In the genomic region with DNA sequence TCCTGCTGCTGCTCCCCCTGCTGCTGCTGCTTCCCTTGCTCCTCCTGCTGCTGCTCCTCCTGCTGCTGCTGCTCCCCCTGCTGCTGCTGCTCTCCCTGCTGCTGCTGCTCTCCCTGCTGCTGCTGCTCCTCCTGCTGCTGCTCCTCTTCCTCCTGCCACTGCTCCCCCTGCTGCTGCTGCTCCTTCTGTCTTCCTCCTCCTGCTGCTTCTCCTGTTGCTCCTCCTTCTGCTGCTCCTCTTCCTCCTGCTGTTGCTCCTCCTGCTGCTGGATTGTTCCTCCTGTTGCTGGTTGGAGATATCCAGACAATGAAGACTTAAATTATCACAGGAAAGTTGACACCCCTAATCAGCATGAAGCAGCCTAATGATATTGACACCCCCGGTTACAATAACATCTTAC, we compare ENCODE assay signal across 17 mouse cellular contexts.
DNase-seq lines count a peak whose midpoint lies in the region; ATAC-seq lines count a peak whose summit lies in the region.
"Had no signal": no experiment of that assay in that cellular context is flagged by ENCODE, and none has a peak within 500 bp of the region (broad histone marks: within the 10 kb centered on the region; RNA-seq: fewer than 3 reads in every experiment).

No protein-coding gene starts in this region.

- ATAC-seq in heart, embryonic 12.5 days (ENCODE audit: insufficient number of reproducible peaks, low FRiP score) = no peak
- ATAC-seq in megakaryocyte, adult 5-6 weeks (ENCODE audit: poor library complexity, severe bottlenecking) = no peak
- no peak for ATAC-seq in liver, embryonic 11.5 days (replicated peaks; ENCODE audit: low FRiP score)

- no peaks in the 10 kb centered on the region for H3K27me3 ChIP-seq in heart, embryonic 12.5 days (replicated peaks)
- H3K27me3 ChIP-seq in megakaryocyte, embryonic 14.5 days (replicated peaks) = no peaks in the 10 kb centered on the region
- no peaks in the 10 kb centered on the region for H3K27me3 ChIP-seq in liver, embryonic 11.5 days (replicated peaks; ENCODE audit: control insufficient read depth, insufficient read depth, low read length)
- H3K27me3 ChIP-seq: lung, embryonic 15.5 days; stomach, embryonic 15.5 days had no signal

- H3K4me2 ChIP-seq in heart, embryonic 12.5 days = no peak overlapping the region
- no peak overlapping the region for H3K4me2 ChIP-seq in liver, embryonic 11.5 days
- H3K4me2 ChIP-seq: lung, embryonic 15.5 days; stomach, embryonic 15.5 days had no signal

- H3K36me3 ChIP-seq in heart, embryonic 12.5 days = no peaks in the 10 kb centered on the region
- peaks cover 8% of the 10 kb centered on the region for H3K36me3 ChIP-seq in megakaryocyte, embryonic 14.5 days (replicated peaks; ENCODE audit: low read length)
- H3K36me3 ChIP-seq in liver, embryonic 11.5 days (ENCODE audit: control insufficient read depth, insufficient read depth, low read length) = no peaks in the 10 kb centered on the region
- H3K36me3 ChIP-seq: lung, embryonic 15.5 days; stomach, embryonic 15.5 days had no signal

- no peak for DNase-seq in heart, adult 9 months (ENCODE audit: low spot score in 2 of 2)
- DNase-seq in liver, embryonic 11.5 days (ENCODE audit: low spot score) = peak; percentile 31
- DNase-seq in cerebellum, adult 9-10 months = no peak
- no peak for DNase-seq in kidney, adult 11 months
- DNase-seq: cerebellum, postnatal 14 days; gastrocnemius, postnatal 10 days; heart, adult 2 months; heart, postnatal 36 days; kidney, adult 9 months; kidney, postnatal 25 days; thymus, adult 18-20 months; thymus, postnatal 4 days had no signal

- no peak overlapping the region for H3K4me3 ChIP-seq in heart, embryonic 12.5 days
- peak overlapping the region; percentile 86 for H3K4me3 ChIP-seq in megakaryocyte, embryonic 14.5 days (replicated peaks)
- no peak overlapping the region for H3K4me3 ChIP-seq in liver, embryonic 11.5 days (ENCODE audit: low read depth, low read length)
- H3K4me3 ChIP-seq: heart, adult 2 months; lung, embryonic 15.5 days; stomach, embryonic 15.5 days had no signal

- H3K27ac ChIP-seq in heart, embryonic 12.5 days (ENCODE audit: poor library complexity, severe bottlenecking) = 0 out of 2 replicates have a peak overlapping the region, but pooled peaks have one; percentile 16
- peak overlapping the region; percentile 81 for H3K27ac ChIP-seq in liver, embryonic 11.5 days (ENCODE audit: low read depth, low read length)
- H3K27ac ChIP-seq: heart, adult 2 months; lung, embryonic 15.5 days; stomach, embryonic 15.5 days had no signal

- H3K4me1 ChIP-seq in heart, embryonic 12.5 days (replicated peaks) = peaks cover 29% of the 10 kb centered on the region
- H3K4me1 ChIP-seq in megakaryocyte, embryonic 14.5 days = peaks cover 79% of the 10 kb centered on the region
- peaks cover 25% of the 10 kb centered on the region for H3K4me1 ChIP-seq in liver, embryonic 11.5 days (replicated peaks; ENCODE audit: control insufficient read depth, insufficient read depth, low read length)
- H3K4me1 ChIP-seq: lung, embryonic 15.5 days; stomach, embryonic 15.5 days had no signal

- H3K9ac ChIP-seq in heart, embryonic 12.5 days = no peak overlapping the region
- no peak overlapping the region for H3K9ac ChIP-seq in liver, embryonic 11.5 days (ENCODE audit: low read depth, low read length)
- H3K9ac ChIP-seq: lung, embryonic 15.5 days; stomach, embryonic 15.5 days had no signal

- WGBS in heart, embryonic 12.5 days = 29% methylated on average over 1 of the region's 1 CpGs
- WGBS in liver, embryonic 11.5 days = 44% methylated on average over 1 of the region's 1 CpGs

- no peaks in the 10 kb centered on the region for H3K9me3 ChIP-seq in heart, embryonic 12.5 days (replicated peaks)
- no peaks in the 10 kb centered on the region for H3K9me3 ChIP-seq in megakaryocyte, embryonic 14.5 days
- H3K9me3 ChIP-seq in liver, embryonic 11.5 days (ENCODE audit: control insufficient read depth, low read length) = no peaks in the 10 kb centered on the region
- H3K9me3 ChIP-seq: lung, embryonic 15.5 days; stomach, embryonic 15.5 days had no signal
